Mouse (Mus musculus) embryonic facial prominence, embryonic 14.5 days (tissue): ENCODE measurements around the gene Snu13. TPM values are rescaled to one million over a fixed set of nuclear protein-coding genes. Genes with fewer than 3 reads are reported as not detected.
A peak's percentile ranks its signal among the peaks of the same experiment; 100 is the strongest.

ENCODE experiments used
- ATAC-seq: fragments of 200-750 bp; cut with Nextera tagmentation; 2 replicates; pipeline ENCODE4 v1.8.0; 2017; ENCODE audit warnings: low read depth, moderate number of reproducible peaks, moderate TSS enrichment
- DNase-seq: peaks from one replicate; pipeline ENCODE4 v3.0.0-alpha.2; 2015; ENCODE audit warnings: low spot score
- H3K27ac ChIP-seq: fragments of 300-500 bp; sonication (generic); replicated peaks from 2 replicates; pipeline ENCODE4 v1.5.1; 2014; ENCODE audit warnings: low read depth, mild to moderate bottlenecking, low read length, moderate library complexity
- H3K27me3 ChIP-seq: fragments of 300-500 bp; sonication (generic); replicated peaks from 2 replicates; pipeline ENCODE4 v1.6.1; 2014; ENCODE audit warnings: low read length; ENCODE audit not compliant: control insufficient read depth, insufficient read depth
- H3K36me3 ChIP-seq: fragments of 300-500 bp; sonication (generic); 2 replicates; pipeline ENCODE4 v1.6.1; 2014; ENCODE audit warnings: low read length, mixed read lengths; ENCODE audit not compliant: control insufficient read depth, insufficient read depth
- H3K4me1 ChIP-seq: fragments of 300-500 bp; sonication (generic); 2 replicates; pipeline ENCODE4 v1.6.1; 2014; ENCODE audit warnings: antibody characterized with exemption, low read length; ENCODE audit not compliant: control insufficient read depth, insufficient read depth
- H3K4me2 ChIP-seq: fragments of 300-500 bp; sonication (generic); 2 replicates; pipeline ENCODE4 v1.6.1; 2014; ENCODE audit warnings: low read depth, mild to moderate bottlenecking, low read length, moderate library complexity, mixed read lengths
- H3K4me3 ChIP-seq: fragments of 300-500 bp; sonication (generic); 2 replicates; pipeline ENCODE4 v1.5.1; 2014; ENCODE audit warnings: low read depth, mild to moderate bottlenecking, low read length
- H3K9ac ChIP-seq: fragments of 300-500 bp; sonication (generic); 2 replicates; pipeline ENCODE4 v1.6.1; 2014; ENCODE audit warnings: low read depth, mild to moderate bottlenecking, low read length, moderate library complexity, mixed read lengths
- H3K9me3 ChIP-seq: fragments of 300-500 bp; sonication (generic); 2 replicates; pipeline ENCODE4 v1.6.1; 2016; ENCODE audit warnings: low read length; ENCODE audit not compliant: control insufficient read depth
- WGBS: fragments of 180-500 bp; shearing (Covaris S2); extraction: QIAGEN DNeasy Blood & Tissue Kit; methylation state at CpG from one replicate; pipeline ENCODE4 v1.1.7; 2014; 5-methylcytosine and 5-hydroxymethylcytosine counted together
- polyA plus RNA-seq: library from polyadenylated mRNA; unstranded; fragments of >200 nt; fragmentation: Nextera tagmentation; extraction: Ambion mirVana; gene quantifications from 2 replicates; pipeline ENCODE4 v1.2.1, GENCODE M21; 2014

The Snu13 gene
- 262 and 292 TPM in 2 replicates for polyA plus RNA-seq

DNA sequence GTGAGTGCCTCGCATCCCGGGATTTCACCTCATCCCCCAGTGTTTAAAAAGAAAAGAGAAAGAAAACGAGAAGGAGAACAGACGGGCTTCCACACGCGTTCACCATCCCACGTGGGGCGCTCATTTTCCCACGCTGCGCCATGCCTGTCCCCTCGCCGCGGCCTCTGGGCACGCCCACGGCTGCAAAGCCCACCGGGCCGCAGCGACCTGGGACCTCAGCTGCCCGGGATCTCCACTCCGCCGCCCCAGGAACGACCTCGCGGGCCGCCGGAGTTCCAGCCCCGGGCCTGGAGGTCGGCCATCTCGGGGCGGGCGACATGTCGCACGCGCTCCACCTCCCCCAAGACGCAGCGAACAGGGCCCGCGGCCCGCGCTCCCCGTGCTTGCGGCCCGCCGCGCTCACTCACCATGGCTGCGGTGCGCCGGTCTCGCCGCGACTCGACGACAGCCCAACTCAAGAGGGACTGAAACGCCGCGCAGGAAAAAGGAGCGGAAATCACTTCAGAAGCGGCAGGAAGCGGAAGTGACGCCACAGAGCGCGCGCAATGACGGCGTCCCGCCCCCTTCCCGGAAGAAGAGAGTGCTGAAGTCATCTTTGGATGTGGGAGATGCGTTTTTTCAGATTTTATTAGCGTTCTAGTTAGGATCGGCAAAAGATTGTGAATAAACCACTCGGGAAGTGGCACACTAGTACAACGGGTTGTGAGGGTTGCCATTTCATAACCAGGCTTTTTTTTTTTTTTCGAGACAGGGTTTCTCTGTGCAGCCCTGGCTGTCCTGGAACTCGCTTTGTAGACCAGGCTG is at the start of gene Snu13:
Gene Snu13, minus strand, starts transcription at position 519 of the 804 bp plus-strand sequence.
- no peaks in the 10 kb centered on the region for H3K9me3 ChIP-seq
- WGBS = under 1% methylated on average over 73 of the region's 74 CpGs
- H3K4me1 ChIP-seq = 0 out of 2 replicates have a peak, but pooled peaks cover 5% of the 10 kb centered on the region
- DNase-seq = peak; percentile 92
- H3K4me2 ChIP-seq = peak within 1 kb of the TSS; percentile 92
- no peaks in the 10 kb centered on the region for H3K27me3 ChIP-seq
- peak within 1 kb of the TSS; percentile 100 for H3K4me3 ChIP-seq
- H3K36me3 ChIP-seq = peaks cover 16% of the 10 kb centered on the region
- H3K9ac ChIP-seq = peak within 1 kb of the TSS; percentile 97
- peak; percentile 89 for ATAC-seq
- peak within 1 kb of the TSS; percentile 94 for H3K27ac ChIP-seq

DNA sequence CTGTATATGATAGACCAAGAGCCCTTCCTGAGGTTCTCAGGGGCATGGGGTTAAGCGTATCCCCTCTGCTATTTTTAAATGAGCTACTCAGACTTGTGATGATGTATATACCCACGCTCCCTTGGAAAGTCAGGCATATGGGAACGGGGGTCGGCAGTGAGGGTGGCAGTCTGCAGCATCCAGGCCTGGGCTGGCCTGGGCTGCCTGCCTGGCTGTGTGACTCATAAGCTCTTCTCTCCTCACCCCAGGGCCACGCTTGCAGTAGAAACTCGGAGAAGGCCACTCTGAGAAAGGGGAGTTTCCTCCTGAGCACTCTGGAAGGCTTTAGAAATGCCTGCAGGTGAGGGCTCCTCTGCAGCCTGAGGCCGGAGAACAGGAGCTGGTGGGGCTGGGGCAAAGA is 43.7 kb upstream of the Snu13 start:
- no peak overlapping the region for H3K4me3 ChIP-seq
- 68% methylated on average over 7 of the region's 7 CpGs for WGBS
- ATAC-seq (no peak), DNase-seq (no peak)
- H3K4me2 ChIP-seq = no peak overlapping the region
- no peak overlapping the region for H3K9ac ChIP-seq
- H3K27me3 ChIP-seq = no peaks in the 10 kb centered on the region
- H3K36me3 ChIP-seq = no peaks in the 10 kb centered on the region
- no peak overlapping the region for H3K27ac ChIP-seq
- H3K9me3 ChIP-seq = no peaks in the 10 kb centered on the region
- H3K4me1 ChIP-seq = no peaks in the 10 kb centered on the region

DNA sequence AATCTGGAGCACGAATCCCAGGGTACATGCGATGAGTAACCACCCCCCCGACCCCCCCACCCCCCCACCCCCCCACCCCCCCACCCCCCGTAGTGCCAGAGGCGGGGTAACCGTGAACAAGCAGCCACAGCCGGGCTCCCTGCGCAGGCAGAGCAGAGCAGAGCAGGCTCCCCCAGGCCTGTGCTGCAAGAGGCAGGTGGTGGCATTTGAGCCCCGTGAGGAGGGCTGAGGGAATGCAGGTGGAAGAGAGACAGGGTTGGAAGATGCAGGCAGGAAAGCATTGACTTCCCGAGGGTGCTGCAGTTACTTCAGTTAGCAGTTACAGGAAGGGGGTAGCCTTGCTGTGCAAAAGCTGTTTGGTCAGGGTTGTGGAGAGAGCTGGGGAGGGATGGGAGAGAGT is 39.9 kb upstream of the Snu13 start:
- H3K4me1 ChIP-seq = no peaks in the 10 kb centered on the region
- DNase-seq (no peak), ATAC-seq (no peak)
- H3K27ac ChIP-seq = no peak overlapping the region
- no peaks in the 10 kb centered on the region for H3K9me3 ChIP-seq
- no peak overlapping the region for H3K4me2 ChIP-seq
- no peak overlapping the region for H3K9ac ChIP-seq
- 10% methylated on average over 10 of the region's 10 CpGs for WGBS
- H3K4me3 ChIP-seq = no peak overlapping the region
- H3K27me3 ChIP-seq = no peaks in the 10 kb centered on the region
- H3K36me3 ChIP-seq = no peaks in the 10 kb centered on the region

DNA sequence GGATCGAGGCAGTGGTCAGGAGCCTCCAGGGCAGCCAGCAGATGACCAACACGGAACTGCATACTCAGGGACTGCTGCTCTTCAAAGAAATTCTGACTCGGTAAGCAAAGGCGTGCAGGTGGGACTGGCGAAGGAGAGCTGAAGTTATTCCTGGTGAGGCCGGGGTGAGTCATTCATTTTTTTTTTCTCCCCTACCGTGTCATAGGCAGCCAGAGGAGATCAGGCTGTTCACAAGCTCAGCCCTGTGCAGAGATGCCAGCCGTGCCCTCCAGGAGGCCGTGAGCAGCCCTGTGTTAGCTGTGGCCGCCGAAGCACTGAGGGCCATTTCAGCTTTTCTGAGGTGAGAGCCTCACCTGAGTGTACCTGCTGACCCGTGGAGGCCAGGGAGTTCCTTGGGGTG is 38.7 kb upstream of the Snu13 start:
- Histone ChIP-seq H3K9me3 (no peaks in the 10 kb centered on the region), H3K9ac (no peak overlapping the region), H3K4me2 (no peak overlapping the region), H3K27me3 (no peaks in the 10 kb centered on the region), H3K36me3 (no peaks in the 10 kb centered on the region), H3K4me1 (no peaks in the 10 kb centered on the region), H3K27ac (no peak overlapping the region), H3K4me3 (no peak overlapping the region)
- ATAC-seq (no peak), DNase-seq (no peak)
- 75% methylated on average over 12 of the region's 12 CpGs for WGBS

DNA sequence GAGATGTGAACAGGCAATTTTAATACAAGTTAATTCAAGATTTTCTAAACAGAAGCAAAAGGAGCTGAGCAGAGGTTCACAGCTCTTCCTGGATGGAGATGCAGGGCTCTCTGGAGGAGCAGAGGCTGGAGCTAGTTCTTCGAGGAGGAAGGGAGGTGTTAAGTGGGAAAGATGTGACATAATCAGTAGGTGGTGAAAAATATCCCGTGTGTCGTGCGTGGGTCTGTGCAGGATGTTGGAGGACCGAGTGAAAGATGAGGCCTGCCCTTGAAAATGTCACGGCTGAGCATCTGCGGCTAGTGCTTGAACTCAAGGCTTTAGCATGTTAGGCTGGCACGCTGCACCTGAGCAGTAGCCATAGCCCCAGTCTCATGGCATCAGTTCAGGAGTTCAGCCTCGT is 38.2 kb upstream of the Snu13 start:
- no peak for ATAC-seq

DNA sequence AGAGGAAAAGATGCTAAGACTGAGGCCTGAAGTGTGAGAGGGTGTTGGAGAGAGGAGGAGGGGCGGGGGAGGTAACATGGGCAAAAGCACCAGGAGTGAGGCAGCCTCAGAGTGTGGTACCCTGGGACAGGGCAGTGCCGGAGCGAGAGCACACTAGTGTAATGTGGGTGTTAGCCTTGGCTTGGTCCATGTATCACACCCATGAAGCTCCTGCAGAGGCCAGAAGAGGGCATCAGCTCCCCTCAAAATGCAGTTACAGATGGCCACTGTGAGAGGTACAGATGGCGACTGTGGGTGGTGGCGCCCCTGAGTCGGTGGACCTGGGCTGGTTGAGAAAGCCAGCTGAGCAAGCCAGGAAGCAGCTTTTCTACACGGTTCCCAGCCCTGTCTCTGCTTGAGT is 33.8 kb upstream of the Snu13 start:
- Histone ChIP-seq H3K9ac (no peak overlapping the region), H3K4me2 (no peak overlapping the region), H3K27me3 (no peaks in the 10 kb centered on the region), H3K4me3 (no peak overlapping the region), H3K4me1 (no peaks in the 10 kb centered on the region), H3K36me3 (no peaks in the 10 kb centered on the region), H3K27ac (no peak overlapping the region), H3K9me3 (no peaks in the 10 kb centered on the region)
- DNase-seq (peak; percentile 13), ATAC-seq (peak; percentile 72)
- 45% methylated on average over 5 of the region's 7 CpGs for WGBS

More for the DNA sequence above, 38.2 kb upstream of the Snu13 start:
- Histone ChIP-seq H3K36me3 (no peaks in the 10 kb centered on the region), H3K4me1 (no peaks in the 10 kb centered on the region), H3K4me3 (no peak overlapping the region), H3K9me3 (no peaks in the 10 kb centered on the region), H3K27ac (no peak overlapping the region), H3K27me3 (no peaks in the 10 kb centered on the region), H3K9ac (no peak overlapping the region), H3K4me2 (no peak overlapping the region)
- no peak for DNase-seq
- 82% methylated on average over 9 of the region's 9 CpGs for WGBS

DNA sequence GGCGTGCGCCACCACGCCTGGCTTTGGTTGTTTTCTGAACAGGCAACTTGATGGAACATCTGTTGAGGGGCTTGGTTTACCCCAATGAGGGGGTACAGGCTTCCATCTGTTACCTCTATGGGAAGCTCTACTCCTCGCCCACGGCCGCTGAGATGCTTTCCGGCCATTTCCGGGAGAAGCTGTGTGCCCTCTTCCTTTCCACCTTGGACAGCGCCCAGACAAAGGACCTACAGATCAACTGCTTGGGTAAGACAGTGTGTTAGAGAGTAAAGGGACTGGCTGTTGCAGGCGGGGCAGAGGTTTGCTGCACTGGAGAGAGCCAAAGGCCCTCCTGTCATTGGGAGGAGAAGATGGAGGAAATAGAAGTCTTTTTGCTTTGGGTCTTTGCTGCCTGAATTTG is 32.5 kb upstream of the Snu13 start:
- ATAC-seq = no peak
- H3K4me2 ChIP-seq = no peak overlapping the region
- no peaks in the 10 kb centered on the region for H3K36me3 ChIP-seq
- H3K9me3 ChIP-seq = no peaks in the 10 kb centered on the region
- H3K27me3 ChIP-seq = no peaks in the 10 kb centered on the region
- no peak overlapping the region for H3K27ac ChIP-seq
- peak; percentile 7 for DNase-seq
- H3K4me1 ChIP-seq = no peaks in the 10 kb centered on the region
- H3K4me3 ChIP-seq = no peak overlapping the region
- no peak overlapping the region for H3K9ac ChIP-seq
- WGBS = 48% methylated on average over 10 of the region's 10 CpGs

DNA sequence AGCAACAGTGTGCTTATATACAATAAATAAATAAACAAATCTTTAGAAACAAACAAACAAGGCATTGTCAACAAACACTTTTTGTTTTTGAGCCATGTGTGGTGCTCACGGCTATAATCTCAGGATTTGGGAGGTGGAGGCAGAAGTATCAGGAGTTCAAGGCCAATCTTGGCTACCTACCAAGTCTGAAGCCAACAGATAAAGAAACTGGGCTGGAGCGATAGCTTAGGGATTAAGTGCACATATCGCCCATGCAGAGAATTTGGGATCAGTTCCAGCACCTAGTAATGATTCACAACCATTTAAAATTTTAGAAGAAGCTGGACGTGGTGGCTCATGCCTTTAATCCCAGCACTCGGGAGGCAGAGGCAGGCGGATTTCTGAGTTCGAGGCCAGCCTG is 26.1 kb upstream of the Snu13 start:
- no peaks in the 10 kb centered on the region for H3K36me3 ChIP-seq
- DNase-seq (no peak), ATAC-seq (no peak)
- 0 out of 2 replicates have a peak, but pooled peaks cover 7% of the 10 kb centered on the region for H3K9me3 ChIP-seq
- no peak overlapping the region for H3K27ac ChIP-seq
- peaks cover 32% of the 10 kb centered on the region for H3K27me3 ChIP-seq
- no peak overlapping the region for H3K4me3 ChIP-seq
- 85% methylated on average over 7 of the region's 7 CpGs for WGBS
- no peaks in the 10 kb centered on the region for H3K4me1 ChIP-seq
- H3K4me2 ChIP-seq = no peak overlapping the region
- H3K9ac ChIP-seq = no peak overlapping the region
